Mouse (Mus musculus) spleen, adult 10 weeks (tissue): ENCODE results near the gene Car12. TPM values are rescaled to one million over a fixed set of nuclear protein-coding genes. Genes with fewer than 3 reads are reported as not detected.

Experiments
- polyA plus RNA-seq: library from polyadenylated mRNA; stranded (reverse); fragments of 350-450 nt; fragmentation: Illumina TruSeq; extraction: RNeasy Lipid Tissue Mini Kit (QIAGEN cat#74804); gene quantifications from one replicate; pipeline ENCODE4 v1.2.3, GENCODE M21; 2015; ENCODE audit warnings: low replicate concordance; ENCODE audit not compliant: insufficient read depth

Car12 gene
- polyA plus RNA-seq: 1.4 TPM

DNA sequence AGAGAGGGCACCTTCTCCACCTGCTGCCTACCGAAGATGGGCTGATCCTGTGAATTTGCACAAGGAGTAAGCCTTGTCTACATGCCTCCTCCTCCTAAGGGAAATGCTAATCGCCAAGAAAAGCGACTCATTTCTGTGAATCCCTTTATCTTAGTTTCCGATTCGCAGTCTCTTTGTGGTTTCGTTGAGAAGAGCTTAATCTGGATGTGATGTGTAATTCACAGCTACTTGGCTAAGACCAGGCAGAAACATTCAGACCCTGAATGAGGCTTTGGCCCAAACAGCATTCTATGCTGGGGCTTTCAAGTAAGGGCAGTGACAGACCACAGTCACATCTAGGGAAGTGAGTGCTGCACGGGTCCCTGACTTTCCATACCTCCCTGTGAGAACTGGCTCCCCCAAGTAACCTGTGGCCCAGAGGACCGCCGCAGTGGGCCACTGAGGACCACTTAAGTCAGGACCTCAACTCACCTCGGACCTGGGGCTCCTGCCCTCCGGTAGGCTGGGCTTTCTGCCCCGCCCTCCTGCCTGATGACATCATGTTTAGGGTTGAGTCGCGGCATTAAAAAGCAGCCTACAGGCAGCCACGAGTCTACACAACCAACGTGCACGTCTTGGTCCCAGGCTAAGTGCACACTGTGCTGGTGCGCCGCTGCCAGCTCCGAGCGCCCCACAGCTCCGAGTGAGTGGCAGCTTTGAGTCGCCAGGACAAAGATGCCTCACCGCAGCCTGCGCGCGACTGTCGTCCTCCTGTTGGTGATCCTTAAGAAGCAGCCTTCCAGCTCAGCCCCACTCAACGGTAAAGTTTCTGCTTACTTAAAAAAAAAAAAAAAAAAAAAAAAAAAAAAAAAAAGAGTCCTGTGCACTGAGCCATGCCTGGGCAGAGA lies at the start of gene Car12:
TSS of gene Car12 (plus strand) at position 552 of the 887 bp plus-strand sequence.

DNA sequence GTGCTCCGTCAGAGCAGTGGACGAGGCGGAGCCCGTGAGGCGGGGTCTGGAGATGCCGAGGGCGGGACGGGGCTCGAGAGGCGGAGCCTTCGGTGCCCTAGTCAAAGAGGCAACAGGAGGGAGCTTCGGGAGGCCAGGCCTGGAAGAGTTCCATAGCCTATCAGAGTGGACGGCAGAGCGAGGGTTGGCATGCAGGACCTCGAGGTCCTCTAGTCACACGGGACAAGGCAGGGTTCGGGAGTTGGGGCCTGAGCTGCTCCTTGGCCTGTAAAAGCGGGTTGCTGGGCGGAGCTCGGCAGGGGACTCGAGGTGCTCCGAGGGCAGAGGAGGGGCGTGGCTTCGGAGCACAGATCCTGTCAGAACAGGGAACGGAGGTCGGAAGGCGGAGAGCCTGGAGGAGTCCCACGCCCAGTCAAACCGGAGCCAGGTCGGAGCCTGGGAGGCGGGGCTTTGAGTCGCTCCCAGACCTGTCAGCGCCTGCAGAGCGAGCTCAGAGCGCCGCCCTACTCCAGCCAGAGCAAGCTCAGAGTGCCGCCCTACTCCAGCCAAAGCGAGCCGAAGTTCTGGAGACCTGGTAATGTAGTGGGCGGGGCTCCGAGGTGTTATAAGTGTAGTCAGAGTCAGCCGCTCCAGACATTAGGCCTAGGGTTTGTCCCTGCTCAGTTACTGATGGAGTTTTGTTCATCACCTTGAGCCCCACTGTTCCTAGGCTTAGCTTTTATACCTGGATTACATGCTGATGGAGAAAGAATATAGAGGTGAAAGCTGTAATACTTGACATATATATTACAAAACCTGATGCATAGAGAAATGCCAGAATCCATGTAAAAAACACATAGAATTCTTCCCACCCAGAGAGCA lies 82.2 kb downstream of the Car12 start, which contains the start of gene Aph1b:
TSS of gene Aph1b (minus strand) at position 27 of the 861 bp plus-strand sequence.

DNA sequence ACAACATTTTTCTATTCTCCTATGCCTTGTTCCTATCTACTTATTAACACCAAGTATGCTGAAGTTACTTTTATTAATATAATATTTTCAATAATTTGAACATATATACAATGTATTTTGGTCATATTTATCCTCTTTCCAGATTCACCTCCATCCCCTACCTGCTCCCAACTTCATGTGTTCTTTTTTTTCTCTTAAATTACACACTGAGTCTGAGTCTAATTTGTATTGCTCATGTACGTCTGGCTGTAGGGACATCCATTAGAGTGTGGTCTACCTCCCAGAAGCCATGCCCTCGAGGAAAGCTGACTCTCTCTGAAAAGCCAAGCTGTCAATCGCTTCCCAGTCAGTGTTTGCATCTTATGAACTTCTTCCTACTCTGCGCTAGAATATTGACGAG lies 83.3 kb downstream of the Car12 start, which contains the start of gene Gm10647:
TSS of gene Gm10647 (plus strand) at position 301 of the 400 bp plus-strand sequence.

Other genes with a start within 250 kb of the Car12 start
- 0.99 TPM for gene Fbxl22, start 199.1 kb upstream of the Car12 start, polyA plus RNA-seq
- 106 TPM for gene Usp3, start 120.5 kb upstream of the Car12 start, polyA plus RNA-seq
- gene Aph1b, start 81.8 kb downstream of the Car12 start, polyA plus RNA-seq: 7.4 TPM
- 0.15 TPM for gene Gm10647, start 83.4 kb downstream of the Car12 start, polyA plus RNA-seq
- gene Aph1c, start 121.0 kb downstream of the Car12 start, polyA plus RNA-seq: 14.6 TPM
- 69.4 TPM for gene Rab8b, start 206.0 kb downstream of the Car12 start, polyA plus RNA-seq
- 217 TPM for gene Rps27l, start 232.4 kb downstream of the Car12 start, polyA plus RNA-seq